Mouse (Mus musculus) intestine, postnatal 0 days (tissue): ENCODE data around the gene C1qtnf12. TPM values are rescaled to one million over a fixed set of nuclear protein-coding genes. Genes with fewer than 3 reads are reported as not detected.

Experiments used
- ATAC-seq: fragments of 200-750 bp; cut with Nextera tagmentation; 2 replicates; pipeline ENCODE4 v1.8.0; 2017; ENCODE audit warnings: mild to moderate bottlenecking, moderate TSS enrichment, moderate library complexity
- H3K27ac ChIP-seq: fragments of 300-500 bp; sonication (generic); 2 replicates; pipeline ENCODE4 v1.5.1; 2014; ENCODE audit warnings: mild to moderate bottlenecking, low read depth, low read length, moderate library complexity
- H3K27me3 ChIP-seq: fragments of 300-500 bp; sonication (generic); replicated peaks from 2 replicates; pipeline ENCODE4 v1.6.1; 2014; ENCODE audit warnings: low read length, mixed read lengths; ENCODE audit not compliant: control insufficient read depth, insufficient read depth
- H3K36me3 ChIP-seq: fragments of 300-500 bp; sonication (generic); 2 replicates; pipeline ENCODE4 v1.6.1; 2014; ENCODE audit warnings: mild to moderate bottlenecking, moderate library complexity; ENCODE audit not compliant: control insufficient read depth, insufficient read depth
- H3K4me1 ChIP-seq: fragments of 300-500 bp; sonication (generic); replicated peaks from 2 replicates; pipeline ENCODE4 v1.6.1; 2014; ENCODE audit warnings: antibody characterized with exemption, low read length, mixed read lengths; ENCODE audit not compliant: control insufficient read depth, insufficient read depth
- H3K4me2 ChIP-seq: fragments of 300-500 bp; sonication (generic); replicated peaks from 2 replicates; pipeline ENCODE4 v1.6.1; 2014; ENCODE audit warnings: low read depth, mild to moderate bottlenecking, moderate library complexity
- H3K4me3 ChIP-seq: fragments of 300-500 bp; sonication (generic); 2 replicates; pipeline ENCODE4 v1.5.1; 2014; ENCODE audit warnings: low read depth, low read length
- H3K9ac ChIP-seq: fragments of 300-500 bp; sonication (generic); 2 replicates; pipeline ENCODE4 v1.6.1; 2014; ENCODE audit warnings: mild to moderate bottlenecking, low read depth, low read length
- H3K9me3 ChIP-seq: fragments of 300-500 bp; sonication (generic); 2 replicates; pipeline ENCODE4 v1.6.1; 2016; ENCODE audit warnings: mixed run types; ENCODE audit not compliant: control insufficient read depth
- CTCF ChIP-seq: sonication (generic); IDR thresholded peaks from 2 replicates; pipeline ENCODE4 v1.5.1; 2016; ENCODE audit warnings: low read depth, mild to moderate bottlenecking, control low read depth, antibody characterized with exemption, moderate library complexity
- WGBS: fragments of 180-500 bp; shearing (Covaris S2); extraction: QIAGEN DNeasy Blood & Tissue Kit; methylation state at CpG from one replicate; pipeline ENCODE4 v1.1.7; 2014; 5-methylcytosine and 5-hydroxymethylcytosine counted together
- polyA plus RNA-seq: library from polyadenylated mRNA; unstranded; fragments of >200 nt; fragmentation: Nextera tagmentation; extraction: Ambion mirVana; gene quantifications from 2 replicates; pipeline ENCODE4 v1.2.1, GENCODE M21; 2015

The C1qtnf12 gene
- polyA plus RNA-seq, 1 experiment from 2014 or later, result 129 TPM

DNA sequence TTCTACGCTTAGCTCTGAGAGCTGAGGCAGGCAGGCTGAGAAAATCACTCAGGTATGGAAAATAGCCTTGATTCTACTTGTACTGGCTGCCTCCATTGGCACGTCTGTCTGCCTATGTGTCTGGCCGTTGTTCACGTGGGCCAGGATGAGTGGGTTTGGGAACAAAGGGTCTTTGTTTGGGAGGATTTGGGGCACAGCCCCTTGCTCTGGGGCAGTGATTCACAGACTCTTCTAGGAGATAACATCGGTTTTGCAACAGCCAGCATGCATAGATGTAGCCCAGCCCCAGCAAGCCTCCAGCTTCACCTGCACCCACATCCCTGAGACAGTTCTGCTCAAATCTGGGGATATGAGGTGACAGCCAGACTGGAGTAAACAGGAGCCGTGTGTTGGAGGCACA, 10.5 kb downstream of the C1qtnf12 start:
- no peak overlapping the region for H3K27ac ChIP-seq

DNA sequence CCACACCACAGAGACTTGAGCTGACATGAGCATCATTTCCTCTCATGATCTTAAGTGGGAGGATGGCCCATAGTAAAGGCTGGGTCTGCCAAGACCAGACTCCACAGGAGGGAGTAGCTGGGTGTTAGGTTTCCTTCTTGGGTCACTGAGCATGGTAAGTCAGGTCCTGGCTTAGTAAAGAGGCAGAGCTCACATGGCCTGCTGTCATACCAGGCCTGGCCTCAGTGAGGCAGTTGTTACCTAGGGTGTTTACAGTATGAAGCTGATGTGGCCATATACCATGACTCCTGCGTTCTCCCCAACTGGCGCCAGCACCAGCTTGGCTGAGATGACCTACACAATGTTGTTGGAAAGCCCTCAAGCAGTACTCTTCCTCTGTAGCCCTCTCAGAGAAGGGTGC, 11.1 kb downstream of the C1qtnf12 start:
- no peak overlapping the region for H3K4me3 ChIP-seq
- no peaks in the 10 kb centered on the region for H3K27me3 ChIP-seq
- H3K4me1 ChIP-seq, result peaks cover 7% of the 10 kb centered on the region; the same call in 1 of the 2 replicates
- H3K9ac ChIP-seq, result no peak overlapping the region
- TF ChIP-seq CTCF, result 0 out of 2 replicates have a peak, but pooled peaks have one; percentile 16
- no peaks in the 10 kb centered on the region for H3K36me3 ChIP-seq
- no peak overlapping the region for H3K4me2 ChIP-seq
- no peak for ATAC-seq
- H3K27ac ChIP-seq, result no peak overlapping the region
- WGBS, result 82% methylated on average over 2 of the region's 2 CpGs
- H3K9me3 ChIP-seq, result no peaks in the 10 kb centered on the region

More for the DNA sequence above, 10.5 kb downstream of the C1qtnf12 start:
- Histone ChIP-seq H3K36me3 (no peaks in the 10 kb centered on the region), H3K9ac (no peak overlapping the region), H3K27me3 (no peaks in the 10 kb centered on the region), H3K4me3 (no peak overlapping the region), H3K9me3 (no peaks in the 10 kb centered on the region), H3K4me2 (no peak overlapping the region), H3K4me1 (peaks cover 7% of the 10 kb centered on the region; the same call in 1 of the 2 replicates)
- ATAC-seq, result no peak
- TF ChIP-seq CTCF, result no peak
- WGBS, result 82% methylated on average over 6 of the region's 6 CpGs

DNA sequence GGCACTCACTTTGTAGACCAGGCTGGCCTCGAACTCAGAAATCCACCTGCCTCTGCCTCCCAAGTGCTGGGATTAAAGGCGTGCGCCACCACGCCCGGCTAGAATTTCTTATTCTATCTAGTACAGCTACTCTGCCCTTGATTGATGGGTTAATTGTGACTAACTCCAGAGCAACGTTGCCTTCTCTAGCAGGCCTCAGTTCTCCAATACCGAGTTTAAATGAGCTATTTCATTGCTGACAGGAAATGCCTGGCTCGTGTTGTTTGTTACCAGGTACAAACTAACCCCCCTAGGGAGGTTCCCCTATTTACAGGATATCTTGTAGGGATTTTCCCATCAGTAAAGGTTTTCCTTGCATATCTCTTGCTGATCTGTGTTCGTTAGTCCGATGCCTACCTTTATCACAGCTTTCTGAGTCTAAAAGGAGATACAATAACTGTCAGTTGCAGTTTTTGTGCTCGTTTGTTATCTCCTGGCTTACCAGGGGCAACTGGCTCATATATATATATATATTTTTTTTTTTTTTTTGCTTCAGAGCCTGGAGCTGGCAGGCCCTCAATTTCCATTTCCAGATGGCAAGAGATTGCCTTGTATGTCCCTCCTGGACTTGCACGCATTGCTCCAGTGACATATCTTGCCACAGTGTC, 19.4 kb downstream of the C1qtnf12 start:
- H3K27me3 ChIP-seq, result no peaks in the 10 kb centered on the region
- no peaks in the 10 kb centered on the region for H3K4me1 ChIP-seq
- 80% methylated on average over 12 of the region's 12 CpGs for WGBS
- H3K4me2 ChIP-seq, result no peak overlapping the region
- no peaks in the 10 kb centered on the region for H3K9me3 ChIP-seq
- ATAC-seq, result no peak
- H3K4me3 ChIP-seq, result no peak overlapping the region
- no peaks in the 10 kb centered on the region for H3K36me3 ChIP-seq
- no peak overlapping the region for H3K27ac ChIP-seq
- no peak overlapping the region for H3K9ac ChIP-seq
- no peak for TF ChIP-seq CTCF

DNA sequence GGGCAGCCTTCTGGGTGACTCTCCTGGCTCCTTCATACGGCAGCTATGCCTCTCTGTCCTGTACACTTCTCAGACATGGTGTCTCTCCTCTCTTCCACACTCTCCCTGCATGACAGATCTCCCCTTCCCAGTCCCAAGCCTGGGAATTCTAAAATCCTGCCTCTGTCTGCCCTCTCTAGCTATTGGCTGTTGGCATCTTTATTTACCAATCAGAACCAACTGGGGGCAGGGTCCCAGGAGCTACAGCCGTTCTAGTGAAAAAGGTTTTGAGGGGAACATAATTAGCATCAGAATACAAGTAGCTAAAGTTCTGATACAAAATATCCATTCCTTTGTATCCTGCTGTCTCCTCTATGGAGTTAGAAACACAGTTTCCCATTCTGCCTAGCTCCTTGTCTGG, 21.7 kb downstream of the C1qtnf12 start:
- Histone ChIP-seq H3K27ac (no peak overlapping the region), H3K4me2 (no peak overlapping the region), H3K27me3 (no peaks in the 10 kb centered on the region), H3K9ac (no peak overlapping the region), H3K9me3 (no peaks in the 10 kb centered on the region), H3K4me3 (no peak overlapping the region), H3K4me1 (no peaks in the 10 kb centered on the region), H3K36me3 (no peaks in the 10 kb centered on the region)
- no peak for ATAC-seq
- WGBS, result 24% methylated on average over 2 of the region's 2 CpGs
- TF ChIP-seq CTCF, result no peak

DNA sequence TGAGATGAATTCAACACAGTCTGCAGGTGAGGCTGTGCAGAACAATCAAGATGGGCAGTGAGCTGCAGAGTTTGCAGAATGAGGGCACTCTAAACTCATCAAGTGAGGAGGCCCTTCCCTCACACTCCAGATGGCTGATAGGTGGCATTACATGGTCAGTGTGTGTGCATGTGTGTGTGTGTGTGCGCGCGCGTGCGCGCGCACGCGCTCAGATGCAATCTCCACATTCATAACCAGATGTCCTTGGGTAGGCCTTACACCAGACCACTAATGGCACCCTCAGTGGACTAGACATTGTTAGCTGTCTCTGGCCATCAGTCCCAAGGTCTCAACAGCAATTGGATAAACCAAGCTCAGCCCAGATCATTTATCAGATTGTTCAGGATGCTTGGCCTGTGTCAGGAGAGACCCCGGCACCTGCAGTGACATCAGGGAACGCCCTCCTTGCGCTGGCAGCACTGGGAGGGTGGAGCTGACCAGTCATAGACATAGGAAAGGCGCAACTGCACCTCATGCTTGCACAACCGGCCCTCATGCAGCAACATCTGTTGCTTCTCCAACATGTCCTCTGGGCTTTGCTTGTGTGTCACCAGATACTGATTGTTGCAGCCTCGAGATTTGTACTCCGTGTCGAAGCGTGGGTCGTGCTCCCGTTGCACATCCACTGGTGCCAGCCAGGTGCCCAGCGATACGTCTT, 29.2 kb downstream of the C1qtnf12 start:
- peak; percentile 11; the same call in 1 of the 2 replicates for TF ChIP-seq CTCF

DNA sequence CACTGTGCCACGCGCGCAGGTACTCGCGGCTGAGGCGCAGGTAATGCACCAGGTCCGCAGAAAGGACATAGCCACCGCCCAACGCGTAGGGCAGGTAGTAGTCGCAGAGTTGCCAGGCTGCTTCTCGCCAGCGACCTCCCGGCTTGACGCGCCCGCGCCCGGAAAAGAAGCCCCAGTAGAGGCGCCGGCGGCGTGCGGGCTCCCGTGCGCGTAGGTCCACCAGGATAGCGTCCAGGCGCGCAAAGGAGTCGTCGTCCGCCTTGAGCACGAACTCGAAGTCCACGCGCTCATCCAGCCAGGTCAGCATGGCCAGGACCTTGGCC, 29.8 kb downstream of the C1qtnf12 start:
- Histone ChIP-seq H3K4me2 (peak overlapping the region; percentile 98), H3K27me3 (no peaks in the 10 kb centered on the region), H3K9ac (peak overlapping the region; percentile 75), H3K4me3 (peak overlapping the region; percentile 90), H3K9me3 (no peaks in the 10 kb centered on the region), H3K4me1 (no peaks in the 10 kb centered on the region), H3K36me3 (peaks cover 10% of the 10 kb centered on the region; the same call in 1 of the 2 replicates), H3K27ac (peak overlapping the region; percentile 96)
- WGBS, result 23% methylated on average over 37 of the region's 37 CpGs
- no peak for TF ChIP-seq CTCF
- ATAC-seq, result peak; percentile 7; the same call in 1 of the 2 replicates

More for the DNA sequence above, 29.2 kb downstream of the C1qtnf12 start:
- Histone ChIP-seq H3K9me3 (no peaks in the 10 kb centered on the region), H3K4me3 (peak overlapping the region; percentile 90), H3K27ac (no peak overlapping the region; the same call in 1 of the 2 replicates), H3K27me3 (no peaks in the 10 kb centered on the region), H3K4me2 (peak overlapping the region; percentile 98), H3K36me3 (peaks cover 6% of the 10 kb centered on the region; the same call in 1 of the 2 replicates), H3K4me1 (no peaks in the 10 kb centered on the region), H3K9ac (peak overlapping the region; percentile 75; the same call in 1 of the 2 replicates)
- 76% methylated on average over 22 of the region's 22 CpGs for WGBS
- no peak for ATAC-seq
